Mouse (Mus musculus): ENCODE measurements around the gene Tubd1. TPM values are rescaled to one million over a fixed set of nuclear protein-coding genes. Genes with fewer than 3 reads are reported as not detected.
A peak's percentile ranks its signal among the peaks of the same experiment; 100 is the strongest.

Tubd1 gene
- polyA plus RNA-seq, 1 experiment from 2014 or later: 7.7 TPM

DNA sequence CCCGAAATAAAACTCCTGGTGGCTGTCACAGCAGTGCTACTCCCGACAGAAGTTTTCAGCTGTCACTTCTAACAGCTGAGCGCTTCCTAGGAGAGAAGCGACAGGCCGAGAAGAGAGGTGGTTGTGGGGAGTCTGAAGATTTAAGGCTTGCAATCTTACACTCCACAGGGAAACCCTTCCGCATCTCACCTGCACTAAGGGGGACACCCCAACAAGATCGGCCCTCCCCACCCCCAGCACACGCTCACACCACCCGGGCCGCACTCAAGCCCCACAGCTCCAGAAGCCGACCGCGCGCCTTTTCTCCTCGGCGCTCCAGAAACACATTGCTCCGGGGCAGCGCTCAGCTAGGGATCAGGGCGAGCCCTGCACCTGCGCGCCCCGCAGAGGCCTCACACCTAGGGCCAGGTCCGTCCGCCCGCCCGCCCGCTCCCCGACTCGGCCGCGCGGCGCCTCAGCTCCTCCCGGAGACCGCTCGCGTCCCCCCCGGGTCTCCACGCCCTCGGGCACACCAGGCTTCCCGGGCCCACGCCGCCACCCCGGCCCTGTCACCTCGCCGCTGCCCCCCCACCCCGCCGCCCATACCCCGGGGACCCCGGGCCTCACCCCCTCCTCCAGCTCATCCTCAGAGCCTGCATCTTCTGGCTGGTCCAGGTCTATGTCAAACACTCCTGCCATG, 692 bp upstream of the Tubd1 start:
- peak overlapping the region; percentile 98 for H3K4me3 ChIP-seq (ENCODE audit: low read length)
- peak; percentile 63 for ATAC-seq
- H3K27me3 ChIP-seq (replicated peaks; ENCODE audit: control insufficient read depth, insufficient read depth, low read length): no peaks in the 10 kb centered on the region
- WGBS: under 1% methylated on average over 23 of the region's 50 CpGs
- H3K9ac ChIP-seq (ENCODE audit: low read depth, low read length): peak overlapping the region; percentile 96
- peak overlapping the region; percentile 91 for H3K27ac ChIP-seq (ENCODE audit: low read depth, low read length)
- H3K4me2 ChIP-seq (ENCODE audit: low read length): peak overlapping the region; percentile 79
- H3K36me3 ChIP-seq (ENCODE audit: control insufficient read depth, insufficient read depth, low read length): no peaks in the 10 kb centered on the region
- H3K9me3 ChIP-seq (ENCODE audit: control insufficient read depth, low read length): no peaks in the 10 kb centered on the region
- peaks cover 15% of the 10 kb centered on the region for H3K4me1 ChIP-seq (ENCODE audit: control insufficient read depth, insufficient read depth, low read depth, low read length)

DNA sequence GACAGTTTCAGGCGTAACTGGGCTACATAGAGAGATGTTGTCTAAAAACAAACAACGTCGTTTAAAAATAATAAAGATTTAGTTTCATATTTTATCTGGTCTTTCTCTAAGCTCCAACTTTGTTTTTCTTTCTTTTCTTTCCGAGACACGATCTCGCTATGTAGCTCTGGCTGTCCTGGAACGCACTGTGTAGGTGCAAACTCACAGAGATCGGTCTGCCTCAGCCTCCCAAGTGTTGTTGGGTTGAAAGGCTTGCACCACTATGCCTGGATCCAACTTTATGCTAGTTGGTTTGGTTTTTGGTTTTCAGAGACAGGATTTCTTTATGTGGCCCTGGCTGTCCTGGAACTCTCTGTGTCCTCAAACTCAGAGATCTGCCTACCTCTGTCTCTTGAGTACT, 765 bp downstream of the Tubd1 start:
- peak overlapping the region; percentile 98 for H3K4me3 ChIP-seq (ENCODE audit: low read length)
- no peak for ATAC-seq

DNA sequence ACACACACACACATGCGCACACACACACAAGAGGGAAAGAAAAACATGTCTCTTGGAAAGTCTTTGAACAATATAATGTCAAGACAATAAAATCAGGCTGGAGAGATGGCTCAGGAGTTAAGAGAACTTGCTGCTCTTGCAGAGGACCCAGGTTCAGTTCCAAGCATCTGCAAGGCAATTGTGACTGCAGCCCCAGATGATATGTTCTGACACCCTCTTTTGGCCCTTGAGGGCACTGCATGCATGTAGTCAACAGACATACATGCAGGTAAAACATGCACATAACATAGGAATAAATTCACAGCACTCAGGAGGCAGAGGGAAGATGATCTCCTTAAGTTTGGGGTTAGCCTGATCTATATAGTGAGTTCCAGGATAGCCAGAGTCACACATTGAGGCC, 2.6 kb downstream of the Tubd1 start:
- peaks cover 15% of the 10 kb centered on the region for H3K4me1 ChIP-seq (ENCODE audit: control insufficient read depth, insufficient read depth, low read depth, low read length)
- no peak overlapping the region for H3K9ac ChIP-seq (ENCODE audit: low read depth, low read length)
- H3K27ac ChIP-seq (ENCODE audit: low read depth, low read length): no peak overlapping the region
- WGBS: 87% methylated on average over 1 of the region's 1 CpGs
- no peak overlapping the region for H3K4me3 ChIP-seq (ENCODE audit: low read length)
- no peaks in the 10 kb centered on the region for H3K9me3 ChIP-seq (ENCODE audit: control insufficient read depth, low read length)
- H3K36me3 ChIP-seq (ENCODE audit: control insufficient read depth, insufficient read depth, low read length): 0 out of 2 replicates have a peak, but pooled peaks cover 3% of the 10 kb centered on the region
- H3K27me3 ChIP-seq (replicated peaks; ENCODE audit: control insufficient read depth, insufficient read depth, low read length): no peaks in the 10 kb centered on the region
- H3K4me2 ChIP-seq (ENCODE audit: low read length): no peak overlapping the region
- no peak for ATAC-seq

More for the DNA sequence above, 765 bp downstream of the Tubd1 start:
- Histone ChIP-seq H3K4me2 (ENCODE audit: low read length) (peak overlapping the region; percentile 71), H3K27me3 (replicated peaks; ENCODE audit: control insufficient read depth, insufficient read depth, low read length) (no peaks in the 10 kb centered on the region), H3K27ac (ENCODE audit: low read depth, low read length) (no peak overlapping the region), H3K9me3 (ENCODE audit: control insufficient read depth, low read length) (no peaks in the 10 kb centered on the region), H3K36me3 (ENCODE audit: control insufficient read depth, insufficient read depth, low read length) (0 out of 2 replicates have a peak, but pooled peaks cover 3% of the 10 kb centered on the region), H3K4me1 (ENCODE audit: control insufficient read depth, insufficient read depth, low read depth, low read length) (peaks cover 15% of the 10 kb centered on the region), H3K9ac (ENCODE audit: low read depth, low read length) (peak overlapping the region; percentile 60; the same call in 1 of the 2 replicates)
- 84% methylated on average over 8 of the region's 8 CpGs for WGBS

DNA sequence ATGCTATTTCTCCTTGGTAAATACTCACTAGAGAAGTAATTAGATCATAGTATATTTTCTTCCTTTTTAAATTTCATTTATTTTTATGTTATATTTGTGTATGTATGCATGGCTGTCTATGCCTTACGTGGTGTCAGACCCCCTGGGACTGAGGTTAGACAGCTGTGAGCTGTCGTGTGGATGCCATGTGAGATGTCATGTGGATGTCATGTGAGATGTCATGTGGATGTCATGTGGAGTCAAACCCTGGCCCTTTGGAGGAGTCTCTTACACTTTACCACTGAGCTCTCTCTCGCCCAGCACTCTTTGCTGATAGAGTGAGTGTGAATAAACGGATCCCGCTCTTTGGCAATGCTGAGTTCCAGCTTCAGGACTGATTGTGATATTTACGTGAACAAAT, 8.7 kb downstream of the Tubd1 start:
- H3K4me3 ChIP-seq (ENCODE audit: low read length): no peak overlapping the region
- no peak overlapping the region for H3K9ac ChIP-seq (ENCODE audit: low read depth, low read length)
- WGBS: 90% methylated on average over 6 of the region's 6 CpGs
- H3K27ac ChIP-seq (ENCODE audit: low read depth, low read length): no peak overlapping the region
- H3K36me3 ChIP-seq (ENCODE audit: control insufficient read depth, insufficient read depth, low read length): 0 out of 2 replicates have a peak, but pooled peaks cover 3% of the 10 kb centered on the region
- no peak overlapping the region for H3K4me2 ChIP-seq (ENCODE audit: low read length)
- H3K9me3 ChIP-seq (ENCODE audit: control insufficient read depth, low read length): no peaks in the 10 kb centered on the region
- ATAC-seq: no peak
- H3K4me1 ChIP-seq (ENCODE audit: control insufficient read depth, insufficient read depth, low read depth, low read length): no peaks in the 10 kb centered on the region
- no peaks in the 10 kb centered on the region for H3K27me3 ChIP-seq (replicated peaks; ENCODE audit: control insufficient read depth, insufficient read depth, low read length)

DNA sequence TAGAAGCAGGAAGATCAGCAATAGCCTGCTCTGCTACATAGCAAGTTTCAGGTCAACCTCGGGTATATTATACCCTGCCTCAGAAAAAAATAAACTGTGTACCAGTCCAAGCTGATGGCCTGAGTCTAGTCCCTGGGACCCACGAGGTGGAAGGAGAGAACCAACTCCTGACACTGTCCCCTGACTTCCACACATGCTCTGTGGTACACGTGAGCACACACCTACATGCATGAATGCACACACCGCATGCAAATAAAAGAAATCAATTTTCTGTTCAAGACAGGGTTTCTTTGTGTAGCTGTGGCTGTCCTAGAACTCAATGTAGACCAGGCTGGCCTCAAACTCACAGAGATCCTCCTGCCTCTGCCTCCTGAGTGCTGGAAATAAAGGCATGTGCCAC, 13.5 kb downstream of the Tubd1 start:
- H3K4me3 ChIP-seq (ENCODE audit: low read length): no peak overlapping the region
- 86% methylated on average over 4 of the region's 4 CpGs for whole genome bisulfite sequencing
- no peaks in the 10 kb centered on the region for H3K4me1 ChIP-seq (ENCODE audit: control insufficient read depth, insufficient read depth, low read depth, low read length)
- no peaks in the 10 kb centered on the region for H3K9me3 ChIP-seq (ENCODE audit: control insufficient read depth, low read length)
- H3K9ac ChIP-seq (ENCODE audit: low read depth, low read length): no peak overlapping the region
- no peak overlapping the region for H3K27ac ChIP-seq (ENCODE audit: low read depth, low read length)
- no peak overlapping the region for H3K4me2 ChIP-seq (ENCODE audit: low read length)
- ATAC-seq: no peak
- H3K27me3 ChIP-seq (replicated peaks; ENCODE audit: control insufficient read depth, insufficient read depth, low read length): no peaks in the 10 kb centered on the region
- H3K36me3 ChIP-seq (ENCODE audit: control insufficient read depth, insufficient read depth, low read length): no peaks in the 10 kb centered on the region

DNA sequence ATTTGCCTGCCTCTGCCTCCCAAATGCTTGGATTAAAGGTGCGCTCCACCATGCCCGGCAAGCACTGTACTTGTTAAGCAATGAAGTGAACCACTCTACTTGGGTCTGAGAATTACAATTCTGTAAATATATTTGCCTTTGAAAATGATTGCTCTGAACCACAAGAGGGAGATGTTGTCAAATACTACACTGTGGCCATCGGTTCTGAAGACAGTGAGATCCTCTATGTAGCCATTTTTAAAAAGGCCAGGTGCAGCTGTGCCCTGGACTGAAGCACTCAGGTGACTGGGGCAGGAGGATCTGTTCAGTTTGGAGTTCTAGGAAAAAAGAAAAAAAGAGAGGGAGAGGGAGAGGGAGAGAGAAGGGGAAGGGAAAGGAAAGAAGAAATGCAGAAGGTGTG, 23.6 kb downstream of the Tubd1 start:
- no peak overlapping the region for H3K9ac ChIP-seq (ENCODE audit: low read depth, low read length)
- no peaks in the 10 kb centered on the region; the same call in 1 of the 2 replicates for H3K4me1 ChIP-seq (ENCODE audit: control insufficient read depth, insufficient read depth, low read depth, low read length)
- no peaks in the 10 kb centered on the region for H3K36me3 ChIP-seq (ENCODE audit: control insufficient read depth, insufficient read depth, low read length)
- no peak overlapping the region for H3K4me3 ChIP-seq (ENCODE audit: low read length)
- H3K9me3 ChIP-seq (ENCODE audit: control insufficient read depth, low read length): no peaks in the 10 kb centered on the region
- H3K27ac ChIP-seq (ENCODE audit: low read depth, low read length): no peak overlapping the region
- H3K27me3 ChIP-seq (replicated peaks; ENCODE audit: control insufficient read depth, insufficient read depth, low read length): no peaks in the 10 kb centered on the region
- no peak for ATAC-seq
- WGBS: 74% methylated on average over 3 of the region's 3 CpGs
- no peak overlapping the region for H3K4me2 ChIP-seq (ENCODE audit: low read length)

DNA sequence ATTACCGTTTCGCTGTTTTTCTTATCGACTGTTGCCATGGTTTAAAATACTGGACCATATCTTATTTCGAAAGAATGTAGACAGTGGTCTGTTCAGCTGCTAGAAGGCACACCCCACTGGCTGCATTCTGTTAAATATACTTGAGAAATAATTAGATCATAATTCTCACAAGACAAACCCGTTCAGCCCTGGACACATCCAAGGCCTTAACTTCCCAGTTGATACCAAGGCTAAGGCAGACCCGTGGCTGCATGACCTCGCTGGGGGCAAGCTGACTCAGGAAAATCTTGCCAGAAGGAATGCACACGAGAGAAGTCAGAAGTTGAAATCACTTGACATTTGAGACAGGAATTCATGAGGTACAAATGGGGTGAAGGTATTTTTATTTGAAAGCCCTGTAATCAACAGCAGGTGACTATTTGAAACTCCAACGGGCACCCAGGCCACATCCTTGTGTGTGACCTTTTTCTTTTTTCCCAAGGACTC, 25.5 kb downstream of the Tubd1 start:
- no peak overlapping the region for H3K27ac ChIP-seq (ENCODE audit: low read depth, low read length)
- no peak overlapping the region for H3K4me2 ChIP-seq (ENCODE audit: low read length)
- H3K9me3 ChIP-seq (ENCODE audit: control insufficient read depth, low read length): no peaks in the 10 kb centered on the region
- H3K36me3 ChIP-seq (ENCODE audit: control insufficient read depth, insufficient read depth, low read length): no peaks in the 10 kb centered on the region
- H3K9ac ChIP-seq (ENCODE audit: low read depth, low read length): no peak overlapping the region
- 66% methylated on average over 9 of the region's 9 CpGs for WGBS
- no peak overlapping the region for H3K4me3 ChIP-seq (ENCODE audit: low read length)
- no peaks in the 10 kb centered on the region for H3K27me3 ChIP-seq (replicated peaks; ENCODE audit: control insufficient read depth, insufficient read depth, low read length)
- no peak for ATAC-seq
- no peaks in the 10 kb centered on the region; the same call in 1 of the 2 replicates for H3K4me1 ChIP-seq (ENCODE audit: control insufficient read depth, insufficient read depth, low read depth, low read length)

DNA sequence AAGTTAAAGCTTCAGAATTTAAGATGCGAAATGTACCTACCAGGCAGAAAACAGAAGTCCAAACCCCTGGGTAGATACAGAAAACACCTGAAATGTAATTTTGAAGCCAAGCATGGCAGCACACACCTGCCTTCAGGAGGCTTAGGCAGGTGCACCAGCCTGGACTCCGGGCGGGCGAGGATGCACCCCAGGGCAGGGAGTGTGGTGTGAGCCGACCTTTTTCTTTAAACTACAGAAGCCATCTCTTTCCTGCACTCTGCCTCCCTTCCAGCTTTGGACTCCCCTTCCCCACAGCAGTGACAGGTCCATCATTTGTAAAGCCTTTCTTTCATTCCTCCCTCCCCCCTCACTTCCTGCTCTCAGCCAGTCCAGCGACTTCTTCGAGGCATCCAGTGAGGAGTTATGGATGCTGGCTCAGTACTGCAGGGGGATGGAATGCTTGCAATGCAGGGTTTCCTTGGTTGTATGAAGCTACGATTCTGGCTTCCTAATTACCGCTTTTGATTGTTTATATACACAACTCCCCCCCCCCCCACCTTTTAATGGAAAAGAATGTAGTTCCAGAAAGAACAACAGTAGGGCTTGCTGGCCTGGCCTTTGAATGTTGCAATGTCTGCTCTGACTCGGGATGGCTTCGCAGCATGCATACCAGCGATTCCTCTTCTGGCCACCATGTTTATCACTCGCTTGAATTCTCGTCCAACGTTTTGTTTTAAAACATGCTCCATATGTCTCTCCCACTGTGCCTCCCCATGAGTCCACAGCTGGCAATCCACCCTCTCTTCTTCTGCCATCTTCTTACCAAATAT, 26.5 kb downstream of the Tubd1 start:
- Histone ChIP-seq H3K36me3 (ENCODE audit: control insufficient read depth, insufficient read depth, low read length) (no peaks in the 10 kb centered on the region), H3K27me3 (replicated peaks; ENCODE audit: control insufficient read depth, insufficient read depth, low read length) (no peaks in the 10 kb centered on the region), H3K4me3 (ENCODE audit: low read length) (no peak overlapping the region), H3K9ac (ENCODE audit: low read depth, low read length) (no peak overlapping the region), H3K27ac (ENCODE audit: low read depth, low read length) (no peak overlapping the region), H3K9me3 (ENCODE audit: control insufficient read depth, low read length) (no peaks in the 10 kb centered on the region), H3K4me1 (ENCODE audit: control insufficient read depth, insufficient read depth, low read depth, low read length) (no peaks in the 10 kb centered on the region; the same call in 1 of the 2 replicates), H3K4me2 (ENCODE audit: low read length) (no peak overlapping the region)
- 47% methylated on average over 15 of the region's 15 CpGs for WGBS
- ATAC-seq: no peak

DNA sequence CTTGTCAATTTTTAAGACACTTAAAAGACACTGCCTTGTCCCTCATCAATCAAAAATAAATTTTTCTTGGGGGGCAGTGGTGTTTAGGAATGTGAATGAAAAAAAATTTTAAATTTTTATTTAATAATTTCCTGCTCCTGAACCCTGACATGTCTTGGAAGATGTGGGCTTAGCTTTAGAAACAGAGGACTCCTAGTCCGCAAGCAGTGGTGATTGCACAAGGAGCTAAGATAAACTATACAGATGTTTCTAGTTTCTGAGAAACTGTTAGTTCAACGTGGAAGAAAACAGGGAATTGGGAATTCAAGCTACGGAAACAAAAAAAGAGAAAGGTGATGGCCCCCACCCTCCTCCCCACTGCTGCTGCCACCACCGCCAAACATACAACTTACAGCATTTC, 27.1 kb downstream of the Tubd1 start:
- Histone ChIP-seq H3K9ac (ENCODE audit: low read depth, low read length) (no peak overlapping the region), H3K27me3 (replicated peaks; ENCODE audit: control insufficient read depth, insufficient read depth, low read length) (no peaks in the 10 kb centered on the region), H3K4me1 (ENCODE audit: control insufficient read depth, insufficient read depth, low read depth, low read length) (no peaks in the 10 kb centered on the region; the same call in 1 of the 2 replicates), H3K36me3 (ENCODE audit: control insufficient read depth, insufficient read depth, low read length) (no peaks in the 10 kb centered on the region), H3K4me3 (ENCODE audit: low read length) (no peak overlapping the region), H3K4me2 (ENCODE audit: low read length) (no peak overlapping the region), H3K9me3 (ENCODE audit: control insufficient read depth, low read length) (no peaks in the 10 kb centered on the region), H3K27ac (ENCODE audit: low read depth, low read length) (no peak overlapping the region)
- 83% methylated on average over 4 of the region's 4 CpGs for WGBS
- no peak for ATAC-seq
